In genomic region chr2:174463370-174463769, GRCm38 (mm10) we compare ENCODE assay signal across 8 mouse cellular contexts. TPM values are rescaled to one million over a fixed set of nuclear protein-coding genes. Genes with fewer than 3 reads are reported as not detected.
DNase-seq lines count a peak whose midpoint lies in the region; ATAC-seq and TF ChIP-seq lines count a peak whose summit lies in the region.

No protein-coding gene starts in this region.

- no peaks in the 10 kb centered on the region for H3K9me3 ChIP-seq in lung, embryonic 16.5 days (ENCODE audit: control insufficient read depth, low read length)
- H3K9me3 ChIP-seq in embryonic facial prominence, embryonic 10.5 days, result no peaks in the 10 kb centered on the region
- no peaks in the 10 kb centered on the region for H3K9me3 ChIP-seq in heart, embryonic 16.5 days (replicated peaks; ENCODE audit: control insufficient read depth, low read length)
- no peaks in the 10 kb centered on the region for H3K9me3 ChIP-seq in liver, postnatal 0 days (ENCODE audit: low read length)

- H3K27me3 ChIP-seq in lung, embryonic 16.5 days (ENCODE audit: control insufficient read depth, insufficient read depth, low read depth, low read length), result no peaks in the 10 kb centered on the region
- no peaks in the 10 kb centered on the region for H3K27me3 ChIP-seq in embryonic facial prominence, embryonic 10.5 days (replicated peaks; ENCODE audit: low read depth, poor library complexity, severe bottlenecking)
- H3K27me3 ChIP-seq in heart, embryonic 16.5 days (ENCODE audit: control insufficient read depth, insufficient read depth, low read length), result no peaks in the 10 kb centered on the region
- H3K27me3 ChIP-seq in liver, postnatal 0 days (ENCODE audit: insufficient read depth, low read length), result no peaks in the 10 kb centered on the region

- peak overlapping the region; percentile 58; the same call in 1 of the 2 replicates for H3K27ac ChIP-seq in lung, embryonic 16.5 days (ENCODE audit: low read length)
- peak overlapping the region; percentile 97 for H3K27ac ChIP-seq in embryonic facial prominence, embryonic 10.5 days (replicated peaks)
- H3K27ac ChIP-seq in heart, embryonic 16.5 days (ENCODE audit: low read length), result peak overlapping the region; percentile 86
- H3K27ac ChIP-seq in liver, postnatal 0 days (ENCODE audit: low read depth), result peak overlapping the region; percentile 86

- peak overlapping the region; percentile 99 for H3K4me2 ChIP-seq in lung, embryonic 16.5 days (ENCODE audit: low read depth, low read length)
- peak overlapping the region; percentile 99 for H3K4me2 ChIP-seq in heart, embryonic 16.5 days (ENCODE audit: low read depth, low read length)
- H3K4me2 ChIP-seq in liver, postnatal 0 days (ENCODE audit: low read depth, low read length), result peak overlapping the region; percentile 75

- no peak for TF ChIP-seq CTCF in liver, postnatal 0 days (IDR thresholded peaks at IDR 0.05; ENCODE audit: low read depth)

- no peak for DNase-seq in lung, postnatal 4 days
- peak; percentile 37 for DNase-seq in embryonic facial prominence, embryonic 10.5 days (ENCODE audit: low spot score)
- DNase-seq in liver, postnatal 0 days, result no peak
- no peak for DNase-seq in retina, postnatal 1 day
- no peak for DNase-seq in layer of hippocampus, adult 9-10 months (ENCODE audit: low spot score)
- no peak for DNase-seq in ovary, postnatal 10 days (ENCODE audit: low spot score)

- peak overlapping the region; percentile 92 for H3K9ac ChIP-seq in lung, embryonic 16.5 days (ENCODE audit: low read length)
- peak overlapping the region; percentile 95 for H3K9ac ChIP-seq in heart, embryonic 16.5 days (ENCODE audit: low read length)
- peak overlapping the region; percentile 77 for H3K9ac ChIP-seq in liver, postnatal 0 days (replicated peaks)

- H3K36me3 ChIP-seq in lung, embryonic 16.5 days (ENCODE audit: control insufficient read depth, insufficient read depth, low read length), result peaks cover 35% of the 10 kb centered on the region
- H3K36me3 ChIP-seq in embryonic facial prominence, embryonic 10.5 days (replicated peaks), result peaks cover 71% of the 10 kb centered on the region
- peaks cover 48% of the 10 kb centered on the region for H3K36me3 ChIP-seq in heart, embryonic 16.5 days (ENCODE audit: control insufficient read depth, insufficient read depth)
- H3K36me3 ChIP-seq in liver, postnatal 0 days (replicated peaks; ENCODE audit: insufficient read depth, low read length), result peaks cover 51% of the 10 kb centered on the region

- H3K4me1 ChIP-seq in lung, embryonic 16.5 days (replicated peaks; ENCODE audit: control insufficient read depth, insufficient read depth, low read length), result peaks cover 6% of the 10 kb centered on the region
- peaks cover 18% of the 10 kb centered on the region for H3K4me1 ChIP-seq in embryonic facial prominence, embryonic 10.5 days
- H3K4me1 ChIP-seq in heart, embryonic 16.5 days (ENCODE audit: control insufficient read depth, insufficient read depth, low read length), result peaks cover 7% of the 10 kb centered on the region
- peaks cover 10% of the 10 kb centered on the region for H3K4me1 ChIP-seq in liver, postnatal 0 days (ENCODE audit: insufficient read depth)

- no peak for TF ChIP-seq EP300 in liver, postnatal 0 days (IDR thresholded peaks at IDR 0.05; ENCODE audit: low read depth)

- peak; percentile 37 for ATAC-seq in lung, embryonic 16.5 days (ENCODE audit: low read depth)
- ATAC-seq in heart, embryonic 16.5 days (replicated peaks; ENCODE audit: extremely low read depth, insufficient read depth, low FRiP score), result no peak; the same call in 1 of the 2 replicates
- no peak; the same call in 1 of the 2 replicates for ATAC-seq in liver, postnatal 0 days

- peak overlapping the region; percentile 92 for H3K4me3 ChIP-seq in lung, embryonic 16.5 days (ENCODE audit: low read length)
- peak overlapping the region; percentile 88 for H3K4me3 ChIP-seq in embryonic facial prominence, embryonic 10.5 days
- peak overlapping the region; percentile 90 for H3K4me3 ChIP-seq in heart, embryonic 16.5 days (ENCODE audit: low read length)
- H3K4me3 ChIP-seq in liver, postnatal 0 days (ENCODE audit: low read depth, low read length), result peak overlapping the region; percentile 73

- 26% methylated on average over 10 of the region's 10 CpGs for WGBS in lung, embryonic 16.5 days
- 40% methylated on average over 10 of the region's 10 CpGs for WGBS in embryonic facial prominence, embryonic 10.5 days
- WGBS in heart, embryonic 16.5 days, result 28% methylated on average over 10 of the region's 10 CpGs
- 25% methylated on average over 10 of the region's 10 CpGs for WGBS in liver, postnatal 0 days (ENCODE audit: insufficient replicate concordance)

RNA-seq across cellular contexts. Expression of gene Atp5e, which starts 0.5 kb away (rescaled TPM):
- 794 and 878 TPM in 2 replicates for polyA plus RNA-seq in lung, embryonic 16.5 days (2015; fragmentation: Nextera tagmentation; extraction: Ambion mirVana)
- polyA plus RNA-seq in embryonic facial prominence, embryonic 10.5 days (2016; fragmentation: Nextera tagmentation; extraction: Ambion mirVana), result 555 and 612 TPM in 2 replicates
- 912 and 1,057 TPM in 2 replicates for polyA plus RNA-seq in heart, embryonic 16.5 days (2015; fragmentation: Nextera tagmentation; extraction: Ambion mirVana)
- 528 and 545 TPM in 2 replicates for polyA plus RNA-seq in liver, postnatal 0 days (2015; fragmentation: Nextera tagmentation; extraction: Ambion mirVana)

RNA-seq across cellular contexts. Expression of gene Prelid3b, which starts 9.5 kb away (rescaled TPM):
- polyA plus RNA-seq in lung, embryonic 16.5 days (2015; fragmentation: Nextera tagmentation; extraction: Ambion mirVana), result 116 and 117 TPM in 2 replicates
- 121 and 133 TPM in 2 replicates for polyA plus RNA-seq in embryonic facial prominence, embryonic 10.5 days (2016; fragmentation: Nextera tagmentation; extraction: Ambion mirVana)
- 146 and 162 TPM in 2 replicates for polyA plus RNA-seq in heart, embryonic 16.5 days (2015; fragmentation: Nextera tagmentation; extraction: Ambion mirVana)
- 68.6 and 72.3 TPM in 2 replicates for polyA plus RNA-seq in liver, postnatal 0 days (2015; fragmentation: Nextera tagmentation; extraction: Ambion mirVana)

RNA-seq across cellular contexts. Expression of gene Tubb1, which starts 12.9 kb away (rescaled TPM):
- 5.6 and 6.7 TPM in 2 replicates for polyA plus RNA-seq in lung, embryonic 16.5 days (2015; fragmentation: Nextera tagmentation; extraction: Ambion mirVana)
- 4.3 and 5.2 TPM in 2 replicates for polyA plus RNA-seq in embryonic facial prominence, embryonic 10.5 days (2016; fragmentation: Nextera tagmentation; extraction: Ambion mirVana)
- 2.5 and 2.6 TPM in 2 replicates for polyA plus RNA-seq in heart, embryonic 16.5 days (2015; fragmentation: Nextera tagmentation; extraction: Ambion mirVana)
- polyA plus RNA-seq in liver, postnatal 0 days (2015; fragmentation: Nextera tagmentation; extraction: Ambion mirVana), result 21.4 and 26.4 TPM in 2 replicates

RNA-seq across cellular contexts. Expression of gene Ctsz, which starts 24.5 kb away (rescaled TPM):
- polyA plus RNA-seq in lung, embryonic 16.5 days (2015; fragmentation: Nextera tagmentation; extraction: Ambion mirVana), result 228 and 249 TPM in 2 replicates
- polyA plus RNA-seq in embryonic facial prominence, embryonic 10.5 days (2016; fragmentation: Nextera tagmentation; extraction: Ambion mirVana), result 92.6 and 95.4 TPM in 2 replicates
- 123 and 131 TPM in 2 replicates for polyA plus RNA-seq in heart, embryonic 16.5 days (2015; fragmentation: Nextera tagmentation; extraction: Ambion mirVana)
- polyA plus RNA-seq in liver, postnatal 0 days (2015; fragmentation: Nextera tagmentation; extraction: Ambion mirVana), result 174 and 178 TPM in 2 replicates

RNA-seq across cellular contexts. Expression of gene Nelfcd, which starts 47.8 kb away (rescaled TPM):
- 136 and 140 TPM in 2 replicates for polyA plus RNA-seq in lung, embryonic 16.5 days (2015; fragmentation: Nextera tagmentation; extraction: Ambion mirVana)
- 195 and 208 TPM in 2 replicates for polyA plus RNA-seq in embryonic facial prominence, embryonic 10.5 days (2016; fragmentation: Nextera tagmentation; extraction: Ambion mirVana)
- 78.1 and 86.2 TPM in 2 replicates for polyA plus RNA-seq in heart, embryonic 16.5 days (2015; fragmentation: Nextera tagmentation; extraction: Ambion mirVana)
- polyA plus RNA-seq in liver, postnatal 0 days (2015; fragmentation: Nextera tagmentation; extraction: Ambion mirVana), result 34.5 and 38.8 TPM in 2 replicates
